Mouse (Mus musculus) neural tube, embryonic 14.5 days (tissue): ENCODE results near the gene Ccdc115. TPM values are rescaled to one million over a fixed set of nuclear protein-coding genes. Genes with fewer than 3 reads are reported as not detected.
A peak's percentile ranks its signal among the peaks of the same experiment; 100 is the strongest.

Source experiments
- ATAC-seq: fragments of 200-750 bp; cut with Nextera tagmentation; 2 replicates; pipeline ENCODE4 v1.8.0; 2017; ENCODE audit warnings: low read depth, mild to moderate bottlenecking, moderate TSS enrichment, moderate library complexity
- H3K27ac ChIP-seq: fragments of 300-500 bp; sonication (generic); 2 replicates; pipeline ENCODE4 v1.5.1; 2014; ENCODE audit warnings: low read depth, mild to moderate bottlenecking, control low read depth, low read length, moderate library complexity, mixed read lengths
- H3K27me3 ChIP-seq: fragments of 300-500 bp; sonication (generic); 2 replicates; pipeline ENCODE4 v1.6.1; 2014; ENCODE audit warnings: low read length; ENCODE audit not compliant: control insufficient read depth, insufficient read depth
- H3K36me3 ChIP-seq: fragments of 300-500 bp; sonication (generic); 2 replicates; pipeline ENCODE4 v1.6.1; 2014; ENCODE audit warnings: low read length, mixed read lengths; ENCODE audit not compliant: control insufficient read depth, insufficient read depth
- H3K4me1 ChIP-seq: fragments of 300-500 bp; sonication (generic); 2 replicates; pipeline ENCODE4 v1.6.1; 2014; ENCODE audit warnings: low read length; ENCODE audit not compliant: control insufficient read depth, insufficient read depth
- H3K4me2 ChIP-seq: fragments of 300-500 bp; sonication (generic); 2 replicates; pipeline ENCODE4 v1.6.1; 2014; ENCODE audit warnings: mild to moderate bottlenecking, low read depth, low read length, control low read depth
- H3K4me3 ChIP-seq: fragments of 300-500 bp; sonication (generic); 2 replicates; pipeline ENCODE4 v1.5.1; 2014; ENCODE audit warnings: low read depth, low read length, control low read depth, mixed read lengths
- H3K9ac ChIP-seq: fragments of 300-500 bp; sonication (generic); replicated peaks from 2 replicates; pipeline ENCODE4 v1.6.1; 2014; ENCODE audit warnings: low read depth, mild to moderate bottlenecking, control low read depth, low read length, mixed read lengths
- H3K9me3 ChIP-seq: fragments of 300-500 bp; sonication (generic); 2 replicates; pipeline ENCODE4 v1.6.1; 2016; ENCODE audit warnings: low read length; ENCODE audit not compliant: control insufficient read depth
- WGBS: fragments of 180-500 bp; shearing (Covaris S2); extraction: QIAGEN DNeasy Blood & Tissue Kit; methylation state at CpG from one replicate; pipeline ENCODE4 v1.1.7; 2014; 5-methylcytosine and 5-hydroxymethylcytosine counted together
- polyA plus RNA-seq: library from polyadenylated mRNA; unstranded; fragments of >200 nt; fragmentation: Nextera tagmentation; extraction: Ambion mirVana; gene quantifications from 2 replicates; pipeline ENCODE4 v1.2.1, GENCODE M21; 2014

Gene Ccdc115
- polyA plus RNA-seq, 1 experiment from 2014 or later: 65.2 TPM

DNA sequence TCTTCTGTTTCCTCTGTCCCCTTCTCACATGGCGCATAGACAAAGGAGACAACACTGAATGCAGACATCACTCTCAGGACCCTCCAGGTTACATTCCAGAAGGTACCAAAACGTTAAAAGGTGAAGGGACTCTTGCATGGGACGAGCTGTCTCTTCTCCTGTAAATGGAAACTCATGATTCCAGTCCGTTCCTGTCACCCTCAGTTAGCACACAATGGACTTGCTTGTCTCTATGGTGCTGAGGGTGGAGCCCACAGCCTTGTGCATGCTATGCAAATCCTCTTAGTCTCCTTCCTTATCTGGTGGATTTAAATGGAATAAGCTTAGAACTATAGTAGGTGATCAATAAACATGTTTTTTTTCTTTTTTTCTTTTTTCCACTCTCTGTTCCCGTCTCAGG, 30.3 kb upstream of the Ccdc115 start:
- Histone ChIP-seq H3K36me3 (no peaks in the 10 kb centered on the region), H3K4me1 (no peaks in the 10 kb centered on the region), H3K27ac (no peak overlapping the region), H3K4me2 (no peak overlapping the region), H3K9ac (no peak overlapping the region), H3K4me3 (no peak overlapping the region), H3K27me3 (peaks cover 16% of the 10 kb centered on the region), H3K9me3 (no peaks in the 10 kb centered on the region)
- WGBS: 74% methylated on average over 5 of the region's 5 CpGs
- ATAC-seq: no peak

DNA sequence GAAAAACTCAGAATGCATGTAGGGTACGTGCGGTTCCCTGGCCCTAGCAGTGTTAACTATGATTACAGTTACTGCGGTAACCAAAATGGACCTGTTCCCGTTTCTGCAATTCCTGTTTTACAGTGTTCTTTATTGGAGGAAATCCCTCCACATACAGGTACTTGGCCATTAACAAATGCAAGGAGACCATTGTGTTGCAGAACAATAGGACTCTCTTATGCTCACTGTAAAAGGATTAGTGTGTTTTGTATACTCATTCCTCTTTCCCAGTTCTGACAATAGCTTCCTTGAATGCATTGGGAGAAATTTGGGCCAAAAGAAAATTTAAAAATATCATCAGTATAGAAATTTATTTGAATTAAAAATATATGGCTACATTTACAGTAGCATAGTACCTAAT, 29.0 kb upstream of the Ccdc115 start:
- ATAC-seq: no peak
- Histone ChIP-seq H3K9me3 (no peaks in the 10 kb centered on the region), H3K4me3 (no peak overlapping the region), H3K4me2 (no peak overlapping the region), H3K4me1 (no peaks in the 10 kb centered on the region), H3K27ac (no peak overlapping the region), H3K9ac (no peak overlapping the region), H3K36me3 (no peaks in the 10 kb centered on the region), H3K27me3 (peaks cover 16% of the 10 kb centered on the region)
- 70% methylated on average over 4 of the region's 4 CpGs for WGBS

DNA sequence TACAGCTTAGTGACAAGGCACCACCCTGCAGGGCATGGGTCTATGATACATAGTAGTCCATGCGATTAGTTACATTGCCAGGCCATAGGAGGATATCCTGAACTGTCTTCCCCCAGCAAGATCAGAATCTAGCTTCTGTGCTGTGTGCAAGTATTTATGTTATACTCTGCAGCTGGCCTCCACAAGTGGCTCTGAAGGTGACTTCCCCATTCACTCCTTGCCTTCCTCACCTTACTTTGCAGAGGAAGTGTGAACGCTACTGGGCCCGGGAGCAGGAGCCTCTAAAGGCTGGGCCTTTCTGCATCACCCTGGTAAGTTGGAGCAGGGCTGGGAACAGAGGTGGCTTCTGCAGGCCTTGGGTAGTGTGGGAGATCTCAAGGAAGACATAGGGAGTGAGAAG, 28.6 kb upstream of the Ccdc115 start:
- Histone ChIP-seq H3K9ac (no peak overlapping the region), H3K4me2 (no peak overlapping the region), H3K4me3 (no peak overlapping the region), H3K27me3 (peaks cover 14% of the 10 kb centered on the region), H3K36me3 (no peaks in the 10 kb centered on the region), H3K9me3 (no peaks in the 10 kb centered on the region), H3K27ac (no peak overlapping the region), H3K4me1 (no peaks in the 10 kb centered on the region)
- WGBS: 64% methylated on average over 3 of the region's 3 CpGs
- no peak for ATAC-seq

DNA sequence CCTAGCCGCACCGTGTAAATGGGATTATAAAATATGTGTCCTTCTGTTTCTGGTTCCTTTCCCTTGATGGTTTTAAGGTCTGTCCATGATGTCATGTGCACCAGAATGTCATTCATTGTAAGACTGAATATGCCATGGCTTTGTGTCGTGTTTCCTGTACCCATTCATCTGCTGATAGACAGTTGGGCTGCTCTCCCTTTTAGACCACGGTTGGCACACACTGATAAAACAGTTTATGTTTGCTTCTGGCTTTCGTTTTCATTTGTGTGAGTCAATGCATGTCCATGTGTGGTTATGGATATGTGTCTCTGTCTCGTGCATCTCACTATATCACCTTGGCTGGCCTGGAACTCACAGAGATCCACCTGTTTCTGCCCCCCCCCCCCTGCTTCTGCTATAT, 26.0 kb upstream of the Ccdc115 start:
- peaks cover 4% of the 10 kb centered on the region; the same call in 1 of the 2 replicates for H3K27me3 ChIP-seq
- 88% methylated on average over 6 of the region's 6 CpGs for WGBS
- no peak overlapping the region for H3K9ac ChIP-seq
- no peaks in the 10 kb centered on the region for H3K9me3 ChIP-seq
- H3K27ac ChIP-seq: no peak overlapping the region
- no peak for ATAC-seq
- H3K4me2 ChIP-seq: no peak overlapping the region
- H3K4me1 ChIP-seq: no peaks in the 10 kb centered on the region
- no peaks in the 10 kb centered on the region for H3K36me3 ChIP-seq
- no peak overlapping the region for H3K4me3 ChIP-seq

DNA sequence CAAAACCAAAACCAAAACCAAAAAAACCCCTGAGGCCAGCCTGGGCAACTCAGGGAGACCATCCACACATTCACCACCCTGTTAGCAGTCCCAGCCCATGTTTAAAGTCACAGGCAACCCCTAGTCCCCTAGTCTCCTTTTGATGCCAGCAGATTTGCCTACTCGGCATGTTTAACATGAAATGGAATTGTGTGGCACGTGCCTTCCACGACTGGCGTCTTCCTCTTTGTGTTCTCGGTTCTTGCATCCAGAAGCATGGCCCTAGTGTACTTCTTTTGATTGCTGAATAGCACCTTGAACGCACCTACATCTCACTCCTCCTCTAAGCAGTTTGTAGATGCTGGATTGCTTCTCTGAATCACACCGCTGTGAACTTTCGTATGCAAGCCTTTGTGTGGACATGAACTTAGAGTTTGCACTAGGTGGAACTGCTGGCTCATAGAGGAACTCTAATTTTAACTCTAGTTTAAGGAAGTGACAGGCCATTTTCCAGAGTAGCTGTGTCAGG, 24.9 kb upstream of the Ccdc115 start:
- no peak overlapping the region for H3K4me2 ChIP-seq
- no peaks in the 10 kb centered on the region for H3K9me3 ChIP-seq
- WGBS: 90% methylated on average over 8 of the region's 8 CpGs
- no peaks in the 10 kb centered on the region for H3K36me3 ChIP-seq
- no peak overlapping the region for H3K27ac ChIP-seq
- peaks cover 9% of the 10 kb centered on the region; the same call in 1 of the 2 replicates for H3K27me3 ChIP-seq
- H3K4me1 ChIP-seq: no peaks in the 10 kb centered on the region
- no peak overlapping the region for H3K4me3 ChIP-seq
- no peak overlapping the region for H3K9ac ChIP-seq
- no peak for ATAC-seq

DNA sequence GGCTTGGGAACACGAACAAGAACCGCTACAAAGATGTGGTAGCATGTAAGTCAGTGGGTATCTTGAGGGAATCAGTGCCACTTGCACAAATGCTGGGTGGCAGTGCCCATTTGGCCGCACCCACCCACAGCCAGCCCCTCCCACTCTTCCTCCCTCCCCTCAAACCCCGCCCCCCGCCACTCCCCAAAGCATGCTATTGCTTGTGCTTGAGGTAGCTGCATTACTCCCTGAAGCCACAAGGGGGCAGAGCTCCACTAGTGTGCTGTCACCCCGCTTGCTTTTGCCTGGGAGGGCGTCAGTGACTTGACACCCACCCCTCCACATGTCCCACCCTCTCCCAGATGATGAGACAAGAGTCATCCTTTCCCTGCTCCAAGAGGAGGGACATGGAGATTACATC, 23.3 kb upstream of the Ccdc115 start:
- Histone ChIP-seq H3K27me3 (peaks cover 11% of the 10 kb centered on the region; the same call in 1 of the 2 replicates), H3K27ac (no peak overlapping the region), H3K36me3 (no peaks in the 10 kb centered on the region), H3K4me1 (no peaks in the 10 kb centered on the region), H3K4me3 (no peak overlapping the region), H3K4me2 (no peak overlapping the region), H3K9me3 (no peaks in the 10 kb centered on the region), H3K9ac (no peak overlapping the region)
- no peak for ATAC-seq
- WGBS: 18% methylated on average over 6 of the region's 7 CpGs

DNA sequence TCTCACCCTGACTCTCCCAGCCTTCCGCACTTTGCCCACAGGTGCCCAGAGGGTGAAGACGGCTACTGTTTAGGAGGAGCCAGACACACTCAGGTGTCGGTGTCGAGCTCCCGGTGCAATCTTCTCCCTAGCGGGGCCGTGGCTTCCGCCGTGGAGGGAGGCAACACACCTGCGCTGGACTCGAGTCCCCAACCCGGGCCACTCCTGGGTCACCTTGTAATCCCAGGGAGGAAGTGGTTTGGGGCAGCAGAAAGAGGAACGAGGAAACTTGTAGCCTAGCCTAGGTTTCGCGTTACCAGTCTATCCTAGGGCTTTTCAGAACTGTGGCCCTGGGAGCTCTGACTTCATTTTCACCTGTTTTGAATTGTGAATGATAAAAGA, 20.6 kb upstream of the Ccdc115 start:
- Histone ChIP-seq H3K36me3 (no peaks in the 10 kb centered on the region), H3K9me3 (no peaks in the 10 kb centered on the region), H3K4me1 (no peaks in the 10 kb centered on the region), H3K4me3 (peak overlapping the region; percentile 36), H3K27ac (no peak overlapping the region), H3K4me2 (peak overlapping the region; percentile 86), H3K9ac (peak overlapping the region; percentile 17; the same call in 1 of the 2 replicates), H3K27me3 (peaks cover 12% of the 10 kb centered on the region; the same call in 1 of the 2 replicates)
- 2% methylated on average over 15 of the region's 15 CpGs for WGBS
- ATAC-seq: no peak; the same call in 1 of the 2 replicates

DNA sequence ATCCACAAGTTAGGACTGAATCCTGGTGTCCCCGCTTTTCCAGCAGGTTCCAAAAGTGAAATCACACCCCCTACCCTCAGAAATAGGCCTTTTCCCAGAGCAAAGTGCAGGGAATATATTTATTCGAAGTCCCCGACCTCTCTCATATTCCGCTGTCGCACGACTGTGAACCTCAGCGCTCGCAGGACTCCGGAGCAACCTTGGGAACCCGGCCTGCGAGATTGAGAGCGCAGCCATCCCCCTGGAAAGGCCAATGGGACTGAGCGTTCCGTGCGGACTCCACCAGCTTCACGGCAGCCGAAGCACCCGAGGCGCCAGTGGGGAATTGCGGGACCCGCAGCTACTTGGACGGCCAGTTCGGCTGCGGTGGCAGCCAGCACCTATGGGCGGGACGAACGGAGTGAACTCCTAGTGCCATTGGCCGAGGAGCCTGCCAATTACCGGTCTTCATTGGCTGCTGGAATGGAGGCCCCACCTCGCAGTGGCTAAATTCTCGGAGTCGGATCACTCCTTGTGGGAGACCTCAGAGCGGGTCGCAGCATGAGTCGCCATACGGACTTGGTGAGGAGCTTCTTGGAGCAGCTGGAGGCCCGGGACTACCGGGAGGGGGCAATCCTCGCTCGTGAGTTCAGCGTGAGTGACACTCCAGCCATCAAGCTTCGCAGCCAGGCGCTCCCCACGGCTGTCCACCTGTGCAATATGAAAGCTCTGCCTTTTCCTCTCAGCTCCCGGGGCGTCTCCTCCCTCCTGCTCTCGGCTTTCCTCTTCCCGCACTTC, 20.0 kb upstream of the Ccdc115 start, which contains the start of gene Ptpn18:
Gene Ptpn18, plus strand, starts transcription at position 479 of the 777 bp plus-strand sequence.
- ATAC-seq: peak; percentile 94
- Histone ChIP-seq H3K4me1 (no peaks in the 10 kb centered on the region), H3K9ac (peak within 1 kb of the TSS; percentile 17), H3K9me3 (no peaks in the 10 kb centered on the region), H3K27ac (no peak within 1 kb of the TSS), H3K27me3 (peaks cover 12% of the 10 kb centered on the region; the same call in 1 of the 2 replicates), H3K36me3 (no peaks in the 10 kb centered on the region), H3K4me3 (peak within 1 kb of the TSS; percentile 36), H3K4me2 (peak within 1 kb of the TSS; percentile 86)
- WGBS: under 1% methylated on average over 48 of the region's 48 CpGs

DNA sequence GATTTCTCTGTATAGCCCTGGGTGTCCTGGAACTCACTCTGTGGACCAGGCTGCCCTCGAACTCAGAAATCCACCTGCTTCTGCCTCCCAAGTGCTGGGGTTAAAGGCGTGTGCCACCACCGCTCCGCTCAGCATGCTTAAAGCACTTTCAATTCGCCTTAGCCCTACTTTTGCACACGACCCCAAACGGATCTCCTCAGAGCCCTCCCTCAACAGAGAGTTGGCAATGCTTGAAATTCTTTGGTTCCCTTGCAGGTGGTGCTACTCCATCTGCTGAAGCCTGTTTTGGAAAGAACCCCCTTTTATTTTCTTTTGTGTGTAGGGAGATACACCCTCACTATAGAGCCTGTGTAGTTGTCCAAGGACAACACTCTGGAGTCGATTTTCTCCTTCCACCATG, 19.0 kb upstream of the Ccdc115 start:
- Histone ChIP-seq H3K27me3 (peaks cover 12% of the 10 kb centered on the region; the same call in 1 of the 2 replicates), H3K4me3 (no peak overlapping the region), H3K9me3 (no peaks in the 10 kb centered on the region), H3K27ac (no peak overlapping the region), H3K4me2 (no peak overlapping the region), H3K4me1 (no peaks in the 10 kb centered on the region), H3K9ac (no peak overlapping the region), H3K36me3 (no peaks in the 10 kb centered on the region)
- ATAC-seq: no peak
- 35% methylated on average over 8 of the region's 8 CpGs for WGBS
